Mouse (Mus musculus) liver, embryonic 14.5 days (tissue): Measurements from ENCODE around the gene Atg9b.

Experiments used
- CTCF ChIP-seq: IDR thresholded peaks from 2 replicates; pipeline ENCODE4 v1.5.1; 2016; ENCODE audit warnings: antibody characterized with exemption, low read depth, control low read depth
- EP300 ChIP-seq: IDR thresholded peaks from 2 replicates; pipeline ENCODE4 v1.6.1; 2016; ENCODE audit warnings: antibody characterized with exemption, low read depth

DNA sequence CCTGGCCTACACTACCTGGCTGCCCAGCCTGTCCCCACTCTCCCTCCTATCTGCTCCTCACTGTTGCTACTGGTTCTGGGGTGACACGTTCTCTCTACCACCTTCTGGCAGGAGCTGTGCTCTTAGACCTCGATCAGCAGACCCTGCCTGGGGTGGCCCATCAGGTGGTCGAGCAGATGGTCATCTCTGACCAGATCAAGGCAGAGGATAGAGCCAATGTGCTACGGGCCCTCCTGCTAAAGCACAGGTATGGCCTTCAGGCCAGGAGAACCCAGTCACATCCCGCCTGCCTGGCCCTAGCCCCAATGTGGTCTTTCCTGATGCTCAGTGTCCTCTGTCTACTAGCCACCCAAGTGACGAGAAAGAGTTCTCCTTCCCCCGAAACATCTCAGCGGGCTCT is 42.0 kb upstream of the Atg9b start:
- TF ChIP-seq CTCF (no peak), EP300 (no peak)
